In the genomic region with DNA sequence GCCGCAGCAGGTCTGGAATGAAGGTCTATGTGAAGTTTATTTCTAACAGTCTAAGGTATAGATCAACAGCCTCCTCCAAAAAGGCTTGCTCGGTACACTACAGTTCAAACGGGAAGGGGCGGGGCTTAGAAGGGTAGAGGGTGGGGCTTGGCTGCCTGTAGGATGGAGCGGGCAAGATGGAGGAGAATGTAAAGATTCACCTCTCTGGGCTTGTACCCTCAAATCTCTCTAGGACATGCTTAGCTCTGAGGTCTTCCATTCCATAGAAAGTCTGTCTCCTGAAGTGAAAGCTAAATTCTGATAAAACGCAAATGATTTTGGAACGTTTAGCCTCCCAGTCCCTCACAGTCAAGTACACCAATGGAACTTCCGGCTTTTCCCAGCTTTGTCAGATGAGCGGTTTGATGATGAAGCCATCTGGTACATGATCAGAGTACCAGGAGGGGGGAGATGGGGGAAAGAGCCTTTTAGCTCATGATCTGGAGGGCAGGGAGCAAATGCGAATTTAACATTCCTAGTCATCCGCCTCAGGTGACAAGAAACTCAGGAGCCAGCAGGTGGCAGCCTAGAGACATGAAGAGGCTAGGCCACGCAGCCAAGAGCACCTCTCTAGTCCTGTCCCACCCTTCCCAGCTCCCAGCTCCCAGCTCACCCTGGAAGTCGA, we compare ENCODE assay signal across 9 mouse cellular contexts. TPM values are rescaled to one million over a fixed set of nuclear protein-coding genes. Genes with fewer than 3 reads are reported as not detected.
DNase-seq lines count a peak whose midpoint lies in the region; ATAC-seq and TF ChIP-seq lines count a peak whose summit lies in the region.
"Had no signal": no experiment of that assay in that cellular context is flagged by ENCODE, and none has a peak within 500 bp of the region (broad histone marks: within the 10 kb centered on the region; RNA-seq: fewer than 3 reads in every experiment).

No protein-coding gene starts in this region.

- no peaks in the 10 kb centered on the region for H3K36me3 ChIP-seq in embryonic facial prominence, embryonic 15.5 days
- H3K36me3 ChIP-seq in heart, embryonic 16.5 days (ENCODE audit: control insufficient read depth, insufficient read depth) = no peaks in the 10 kb centered on the region
- H3K36me3 ChIP-seq in lung, embryonic 14.5 days (ENCODE audit: insufficient read depth) = no peaks in the 10 kb centered on the region

- DNase-seq in CD8-positive naive resting alpha-beta T cell, adult 2 months (ENCODE audit: low read depth in 2 of 2, low spot score in 2 of 2) = peak; percentile 50 to 72
- DNase-seq in kidney, postnatal 36 days = peak; percentile 83 to 94
- DNase-seq in lung, embryonic 14.5 days = peak; percentile 89
- peak; percentile 83 for DNase-seq in thymus, postnatal 14 days

- WGBS in bone marrow, adult 2 months = 5% methylated on average over 13 of the region's 13 CpGs
- 13% methylated on average over 13 of the region's 13 CpGs for WGBS in embryonic facial prominence, embryonic 15.5 days
- WGBS in heart, embryonic 16.5 days = 8% methylated on average over 13 of the region's 13 CpGs
- 9% methylated on average over 13 of the region's 13 CpGs for WGBS in lung, embryonic 14.5 days

- no peak overlapping the region for H3K9ac ChIP-seq in embryonic facial prominence, embryonic 15.5 days
- 0 out of 2 replicates have a peak overlapping the region, but pooled peaks have one; percentile 14 for H3K9ac ChIP-seq in heart, embryonic 16.5 days (ENCODE audit: low read length)
- no peak overlapping the region for H3K9ac ChIP-seq in lung, embryonic 14.5 days

- TF ChIP-seq POLR2A in bone marrow, adult 2 months (IDR thresholded peaks at IDR 0.05; ENCODE audit: borderline replicate concordance, control insufficient read depth, low read depth, low read length) = no peak

- H3K9me3 ChIP-seq in embryonic facial prominence, embryonic 15.5 days (replicated peaks) = no peaks in the 10 kb centered on the region
- H3K9me3 ChIP-seq in heart, embryonic 16.5 days (replicated peaks; ENCODE audit: control insufficient read depth, low read length) = no peaks in the 10 kb centered on the region
- no peaks in the 10 kb centered on the region for H3K9me3 ChIP-seq in lung, embryonic 14.5 days (ENCODE audit: low read depth, low read length)

- H3K4me3 ChIP-seq in bone marrow, adult 2 months (replicated peaks; ENCODE audit: control insufficient read depth, low read depth, low read length) = peak overlapping the region; percentile 50
- H3K4me3 ChIP-seq in embryonic facial prominence, embryonic 15.5 days (replicated peaks) = peak overlapping the region; percentile 37
- H3K4me3 ChIP-seq in heart, embryonic 16.5 days (ENCODE audit: low read length) = peak overlapping the region; percentile 50
- H3K4me3 ChIP-seq in lung, embryonic 14.5 days (ENCODE audit: low read depth, low read length) = peak overlapping the region; percentile 36

- H3K4me1 ChIP-seq in bone marrow, adult 2 months (ENCODE audit: control insufficient read depth, insufficient read depth, low read length) = no peaks in the 10 kb centered on the region
- peaks cover 25% of the 10 kb centered on the region for H3K4me1 ChIP-seq in embryonic facial prominence, embryonic 15.5 days
- no peaks in the 10 kb centered on the region for H3K4me1 ChIP-seq in heart, embryonic 16.5 days (ENCODE audit: control insufficient read depth, insufficient read depth, low read length)
- no peaks in the 10 kb centered on the region for H3K4me1 ChIP-seq in lung, embryonic 14.5 days (ENCODE audit: insufficient read depth)

- peak; percentile 61 for ATAC-seq in embryonic facial prominence, embryonic 15.5 days (ENCODE audit: insufficient number of reproducible peaks, low FRiP score, low TSS enrichment, low read depth)
- peak; percentile 71 for ATAC-seq in heart, embryonic 16.5 days (replicated peaks; ENCODE audit: extremely low read depth, insufficient read depth, low FRiP score)
- peak; percentile 78 for ATAC-seq in lung, embryonic 14.5 days (ENCODE audit: insufficient read depth)
- ATAC-seq in neutrophil, adult 5-6 weeks (ENCODE audit: extremely low read depth, insufficient number of reproducible peaks, low FRiP score, poor library complexity, severe bottlenecking) = peak; percentile 67

- peak; percentile 76 for TF ChIP-seq CTCF in bone marrow, adult 2 months (IDR thresholded peaks at IDR 0.05; ENCODE audit: control insufficient read depth, insufficient read depth, low read length)
- peak; percentile 78 for TF ChIP-seq CTCF in lung, embryonic 14.5 days (IDR thresholded peaks at IDR 0.05; ENCODE audit: low read depth)

- peak overlapping the region; percentile 49 for H3K4me2 ChIP-seq in embryonic facial prominence, embryonic 15.5 days (replicated peaks)
- H3K4me2 ChIP-seq in heart, embryonic 16.5 days (ENCODE audit: low read depth, low read length) = peak overlapping the region; percentile 74
- H3K4me2 ChIP-seq in lung, embryonic 14.5 days = peak overlapping the region; percentile 70

- no peak overlapping the region for H3K27ac ChIP-seq in bone marrow, adult 2 months (ENCODE audit: control insufficient read depth, insufficient read depth, low read depth, low read length, poor library complexity)
- H3K27ac ChIP-seq in embryonic facial prominence, embryonic 15.5 days (replicated peaks) = no peak overlapping the region
- no peak overlapping the region for H3K27ac ChIP-seq in heart, embryonic 16.5 days (ENCODE audit: low read length)
- H3K27ac ChIP-seq in lung, embryonic 14.5 days (ENCODE audit: low read depth) = no peak overlapping the region

- H3K27me3 ChIP-seq in embryonic facial prominence, embryonic 15.5 days = no peaks in the 10 kb centered on the region
- no peaks in the 10 kb centered on the region for H3K27me3 ChIP-seq in heart, embryonic 16.5 days (ENCODE audit: control insufficient read depth, insufficient read depth, low read length)
- H3K27me3 ChIP-seq in lung, embryonic 14.5 days (ENCODE audit: insufficient read depth, low read length) = no peaks in the 10 kb centered on the region

RNA-seq across cellular contexts. Expression of gene Unc119, which starts 17.0 kb away (rescaled TPM):
- 35.6 and 71.9 TPM in 2 replicates for polyA plus RNA-seq in bone marrow, adult 2 months (2011; ENCODE audit: insufficient read depth, insufficient read length, low replicate concordance, missing spikeins)
- 46.9 and 54.2 TPM in 2 replicates for polyA plus RNA-seq in embryonic facial prominence, embryonic 15.5 days (2015; fragmentation: Nextera tagmentation; extraction: Ambion mirVana)
- 34.0 and 37.1 TPM in 2 replicates for polyA plus RNA-seq in heart, embryonic 16.5 days (2015; fragmentation: Nextera tagmentation; extraction: Ambion mirVana)
- polyA plus RNA-seq in lung, embryonic 14.5 days (2014; fragmentation: Nextera tagmentation; extraction: Ambion mirVana) = 36.8 and 43.1 TPM in 2 replicates
- 62.9 and 76.7 TPM in 2 replicates for total RNA-seq in neutrophil, adult 5-6 weeks (2017)

RNA-seq across cellular contexts. Expression of gene Foxn1, which starts 26.1 kb away (rescaled TPM):
- polyA plus RNA-seq in bone marrow, adult 2 months (2011; ENCODE audit: insufficient read depth, insufficient read length, low replicate concordance, missing spikeins) = not detected in 2 replicates
- polyA plus RNA-seq in embryonic facial prominence, embryonic 15.5 days (2015; fragmentation: Nextera tagmentation; extraction: Ambion mirVana) = 4.2 and 4.6 TPM in 2 replicates
- 4.1 and 7.9 TPM in 2 replicates for polyA plus RNA-seq in heart, embryonic 16.5 days (2015; fragmentation: Nextera tagmentation; extraction: Ambion mirVana)
- not detected in 2 replicates for polyA plus RNA-seq in lung, embryonic 14.5 days (2014; fragmentation: Nextera tagmentation; extraction: Ambion mirVana)
- not detected in 2 replicates for total RNA-seq in neutrophil, adult 5-6 weeks (2017)
- polyA plus RNA-seq: large intestine, adult 2 months had no signal

RNA-seq across cellular contexts. Expression of gene Pigs, which starts 32.0 kb away (rescaled TPM):
- polyA plus RNA-seq in bone marrow, adult 2 months (2011; ENCODE audit: insufficient read depth, insufficient read length, low replicate concordance, missing spikeins) = 7.3 and 16.7 TPM in 2 replicates
- 78.0 and 84.9 TPM in 2 replicates for polyA plus RNA-seq in embryonic facial prominence, embryonic 15.5 days (2015; fragmentation: Nextera tagmentation; extraction: Ambion mirVana)
- 52.3 and 56.3 TPM in 2 replicates for polyA plus RNA-seq in heart, embryonic 16.5 days (2015; fragmentation: Nextera tagmentation; extraction: Ambion mirVana)
- 69.9 and 76.0 TPM in 2 replicates for polyA plus RNA-seq in lung, embryonic 14.5 days (2014; fragmentation: Nextera tagmentation; extraction: Ambion mirVana)
- 17.2 and 21.1 TPM in 2 replicates for total RNA-seq in neutrophil, adult 5-6 weeks (2017)

RNA-seq across cellular contexts. Expression of gene Aldoc, which starts 37.5 kb away (rescaled TPM):
- polyA plus RNA-seq in bone marrow, adult 2 months (2011; ENCODE audit: insufficient read depth, insufficient read length, low replicate concordance, missing spikeins) = 2.9 and 8.4 TPM in 2 replicates
- 30.1 and 36.8 TPM in 2 replicates for polyA plus RNA-seq in embryonic facial prominence, embryonic 15.5 days (2015; fragmentation: Nextera tagmentation; extraction: Ambion mirVana)
- polyA plus RNA-seq in heart, embryonic 16.5 days (2015; fragmentation: Nextera tagmentation; extraction: Ambion mirVana) = 29.0 and 30.7 TPM in 2 replicates
- polyA plus RNA-seq in lung, embryonic 14.5 days (2014; fragmentation: Nextera tagmentation; extraction: Ambion mirVana) = 4.4 and 5.0 TPM in 2 replicates
- total RNA-seq in neutrophil, adult 5-6 weeks (2017) = 1.7 and 2.9 TPM in 2 replicates

RNA-seq across cellular contexts. Expression of gene Spag5, which starts 58.9 kb away (rescaled TPM):
- polyA plus RNA-seq in bone marrow, adult 2 months (2011; ENCODE audit: insufficient read depth, insufficient read length, low replicate concordance, missing spikeins) = 70.4 and 91.6 TPM in 2 replicates
- polyA plus RNA-seq in embryonic facial prominence, embryonic 15.5 days (2015; fragmentation: Nextera tagmentation; extraction: Ambion mirVana) = 29.2 and 30.3 TPM in 2 replicates
- 27.7 and 28.5 TPM in 2 replicates for polyA plus RNA-seq in heart, embryonic 16.5 days (2015; fragmentation: Nextera tagmentation; extraction: Ambion mirVana)
- 54.2 and 59.8 TPM in 2 replicates for polyA plus RNA-seq in lung, embryonic 14.5 days (2014; fragmentation: Nextera tagmentation; extraction: Ambion mirVana)
- total RNA-seq in neutrophil, adult 5-6 weeks (2017) = 0.37 and 0.93 TPM in 2 replicates
